Mouse (Mus musculus): ENCODE data around the gene Isca2. TPM values are rescaled to one million over a fixed set of nuclear protein-coding genes. Genes with fewer than 3 reads are reported as not detected.

Gene Isca2
- 83.0 and 86.3 TPM in 2 replicates for polyA plus RNA-seq (2012; rRNA removed)

DNA sequence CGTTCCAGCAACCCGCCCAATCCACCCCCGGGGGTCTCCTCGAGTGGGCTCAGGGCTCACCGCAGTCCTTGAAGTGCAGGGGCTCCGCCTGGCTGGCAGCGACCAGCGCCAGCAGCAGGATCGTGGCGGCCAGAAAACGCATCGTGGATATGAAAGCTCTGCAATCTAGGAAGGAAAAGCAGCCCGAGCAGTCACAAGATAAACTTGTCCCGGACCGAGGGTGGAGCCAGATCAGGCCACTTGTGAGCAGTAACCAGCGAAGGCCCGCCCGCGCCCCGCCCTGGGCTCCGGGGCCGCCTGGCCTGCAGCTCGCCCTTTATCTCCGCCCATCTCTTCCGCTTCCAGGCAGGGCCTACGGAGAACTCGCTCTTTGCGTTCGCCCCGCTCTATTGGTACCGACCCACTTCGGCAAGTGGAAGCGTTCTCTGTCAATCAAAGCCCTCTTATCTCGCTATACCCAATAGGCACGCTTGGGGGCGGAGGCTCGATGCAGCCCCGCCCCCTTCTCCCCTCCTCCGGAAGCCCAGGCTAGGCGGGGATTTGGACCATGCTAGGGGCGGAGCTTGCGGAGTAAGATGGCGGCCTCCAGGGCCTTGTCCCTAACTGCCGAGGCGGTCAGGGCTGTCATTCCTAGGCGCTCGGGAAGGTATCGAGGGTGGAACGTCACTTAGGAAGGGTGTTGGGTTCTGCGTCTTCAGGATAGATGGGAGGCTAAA is at the start of gene Isca2, which contains the start of gene Npc2:
Gene Isca2 (plus strand): TSS at position 526 of the 716 bp plus-strand sequence.
Gene Npc2 (minus strand): TSS at position 427 of the 716 bp plus-strand sequence.
- TF ChIP-seq POLR2A (IDR thresholded peaks at IDR 0.05; ENCODE audit: extremely low read depth, insufficient read depth, low read length) (peak; percentile 66), CTCF (IDR thresholded peaks at IDR 0.05; ENCODE audit: extremely low read depth, insufficient read depth, low read length) (no peak)
- Histone ChIP-seq H3K4me3 (ENCODE audit: insufficient read depth, low read length) (peak within 1 kb of the TSS; percentile 89), H3K4me1 (ENCODE audit: control insufficient read depth, insufficient read depth, low read length) (peaks cover 5% of the 10 kb centered on the region), H3K27ac (ENCODE audit: insufficient read depth, low read length) (peak within 1 kb of the TSS; percentile 40)

DNA sequence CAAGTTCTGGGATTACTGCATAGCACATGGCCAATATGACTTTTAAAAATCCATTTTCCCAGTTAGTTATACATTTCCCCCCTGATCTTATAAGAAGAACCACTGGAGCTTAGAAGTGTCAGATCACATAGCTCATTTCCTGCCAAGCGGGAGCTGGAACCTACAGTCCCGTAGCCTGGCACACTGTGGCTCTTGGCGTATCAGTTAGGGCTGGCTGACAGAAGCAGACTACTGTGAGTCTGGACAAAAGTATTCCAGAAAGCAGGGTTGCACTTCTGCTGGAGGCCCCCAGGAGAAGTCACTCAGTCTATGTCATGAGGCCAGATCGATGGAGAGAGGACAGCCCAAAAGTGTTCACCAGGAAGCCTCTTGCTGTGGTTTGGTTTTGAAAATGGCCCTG is 46.7 kb upstream of the Isca2 start:
- Histone ChIP-seq H3K4me1 (ENCODE audit: control insufficient read depth, insufficient read depth, low read length) (no peaks in the 10 kb centered on the region), H3K27ac (ENCODE audit: insufficient read depth, low read length) (no peak overlapping the region), H3K4me3 (ENCODE audit: insufficient read depth, low read length) (no peak overlapping the region)
- TF ChIP-seq POLR2A (IDR thresholded peaks at IDR 0.05; ENCODE audit: extremely low read depth, insufficient read depth, low read length) = no peak
- no peak for TF ChIP-seq CTCF (IDR thresholded peaks at IDR 0.05; ENCODE audit: extremely low read depth, insufficient read depth, low read length)

DNA sequence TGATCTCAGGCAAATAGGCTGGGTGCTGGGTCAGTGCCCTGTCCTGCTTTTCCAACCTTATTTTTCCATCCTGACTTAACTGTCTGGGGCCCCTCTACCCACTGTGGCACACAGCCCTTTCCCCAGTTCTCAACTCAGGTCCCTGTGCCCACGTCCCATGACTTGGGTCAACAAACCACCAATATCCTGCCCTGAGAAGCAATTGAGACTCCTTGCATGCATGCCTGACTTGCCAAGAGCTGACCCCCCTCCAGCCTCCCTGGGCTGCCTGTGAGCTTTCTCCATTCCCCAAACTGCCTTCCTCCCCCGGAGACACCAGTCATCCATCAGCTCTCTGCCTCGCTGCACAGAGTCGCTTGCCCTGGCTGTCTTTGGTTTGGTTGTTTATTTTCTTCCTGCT is 46.1 kb upstream of the Isca2 start:
- H3K27ac ChIP-seq (ENCODE audit: insufficient read depth, low read length) = no peak overlapping the region
- TF ChIP-seq CTCF (IDR thresholded peaks at IDR 0.05; ENCODE audit: extremely low read depth, insufficient read depth, low read length) (no peak), POLR2A (IDR thresholded peaks at IDR 0.05; ENCODE audit: extremely low read depth, insufficient read depth, low read length) (no peak)
- H3K4me3 ChIP-seq (ENCODE audit: insufficient read depth, low read length) = no peak overlapping the region
- no peaks in the 10 kb centered on the region for H3K4me1 ChIP-seq (ENCODE audit: control insufficient read depth, insufficient read depth, low read length)

DNA sequence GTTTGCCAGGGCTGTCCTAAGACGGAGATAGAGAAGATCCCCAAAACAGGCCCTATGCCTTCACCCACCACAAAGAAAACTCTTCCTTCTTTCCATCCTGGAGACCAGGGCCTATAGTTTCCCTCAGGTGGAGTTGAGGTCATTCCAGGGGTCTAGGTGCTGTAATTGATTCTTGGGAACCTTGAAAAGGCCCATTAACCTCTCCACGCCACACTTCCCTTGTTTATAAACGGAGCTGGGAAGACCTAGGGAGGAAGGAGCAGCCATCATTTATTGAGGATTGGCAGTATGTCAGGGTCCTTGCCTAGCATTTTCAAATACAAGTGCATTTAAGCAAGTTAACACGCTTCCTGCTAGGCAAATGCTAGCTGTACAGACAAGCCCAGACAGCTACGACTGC is 45.6 kb upstream of the Isca2 start:
- Histone ChIP-seq H3K4me3 (ENCODE audit: insufficient read depth, low read length) (no peak overlapping the region), H3K27ac (ENCODE audit: insufficient read depth, low read length) (no peak overlapping the region), H3K4me1 (ENCODE audit: control insufficient read depth, insufficient read depth, low read length) (no peaks in the 10 kb centered on the region)
- no peak for TF ChIP-seq CTCF (IDR thresholded peaks at IDR 0.05; ENCODE audit: extremely low read depth, insufficient read depth, low read length)
- TF ChIP-seq POLR2A (IDR thresholded peaks at IDR 0.05; ENCODE audit: extremely low read depth, insufficient read depth, low read length) = no peak

DNA sequence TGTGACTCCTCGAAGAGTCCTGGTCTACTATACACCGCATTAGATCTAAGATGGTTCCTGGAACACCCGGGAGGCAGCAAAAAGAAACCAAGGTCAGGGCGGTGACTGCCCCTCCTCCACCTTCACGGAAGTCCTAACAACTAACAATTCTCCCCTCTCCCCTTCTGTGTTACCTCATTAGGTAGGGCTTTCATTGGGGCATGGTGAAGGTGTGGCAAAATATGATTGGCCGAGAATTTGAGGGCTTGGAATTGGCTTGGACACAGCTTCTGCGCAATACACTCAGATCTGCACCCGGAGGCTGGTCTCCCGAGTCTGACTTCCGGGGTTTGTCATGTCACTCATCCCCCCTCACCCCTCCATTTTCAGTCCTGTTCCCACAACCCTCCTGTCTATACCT is 44.6 kb upstream of the Isca2 start:
- TF ChIP-seq POLR2A (IDR thresholded peaks at IDR 0.05; ENCODE audit: extremely low read depth, insufficient read depth, low read length) = no peak
- no peak for TF ChIP-seq CTCF (IDR thresholded peaks at IDR 0.05; ENCODE audit: extremely low read depth, insufficient read depth, low read length)
- no peak overlapping the region for H3K4me3 ChIP-seq (ENCODE audit: insufficient read depth, low read length)

DNA sequence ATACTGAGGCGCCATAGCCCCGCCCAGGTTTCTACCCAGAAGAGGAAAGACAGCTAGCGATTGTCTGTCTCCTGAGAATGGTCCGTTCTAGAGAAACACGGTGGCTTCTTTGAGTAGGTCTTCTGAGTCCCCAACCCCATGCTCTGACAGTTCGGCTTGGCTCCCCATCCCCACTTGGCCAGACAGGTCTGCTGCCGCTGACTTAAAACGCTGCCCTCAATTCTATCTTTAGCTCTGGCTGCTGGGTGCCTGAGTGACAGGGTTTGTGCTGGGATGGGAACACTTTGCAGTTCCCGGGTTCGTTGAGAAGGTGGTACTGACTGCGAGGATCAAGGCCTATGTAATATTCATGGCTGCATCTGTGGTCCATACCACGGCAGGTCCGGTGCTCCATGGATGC is 39.7 kb upstream of the Isca2 start:
- H3K4me3 ChIP-seq (ENCODE audit: insufficient read depth, low read length) = no peak overlapping the region
- no peaks in the 10 kb centered on the region for H3K4me1 ChIP-seq (ENCODE audit: control insufficient read depth, insufficient read depth, low read length)
- H3K27ac ChIP-seq (ENCODE audit: insufficient read depth, low read length) = no peak overlapping the region
- TF ChIP-seq POLR2A (IDR thresholded peaks at IDR 0.05; ENCODE audit: extremely low read depth, insufficient read depth, low read length) (no peak), CTCF (IDR thresholded peaks at IDR 0.05; ENCODE audit: extremely low read depth, insufficient read depth, low read length) (no peak)

More for the DNA sequence above, 44.6 kb upstream of the Isca2 start:
- Histone ChIP-seq H3K27ac (ENCODE audit: insufficient read depth, low read length) (no peak overlapping the region), H3K4me1 (ENCODE audit: control insufficient read depth, insufficient read depth, low read length) (no peaks in the 10 kb centered on the region)

DNA sequence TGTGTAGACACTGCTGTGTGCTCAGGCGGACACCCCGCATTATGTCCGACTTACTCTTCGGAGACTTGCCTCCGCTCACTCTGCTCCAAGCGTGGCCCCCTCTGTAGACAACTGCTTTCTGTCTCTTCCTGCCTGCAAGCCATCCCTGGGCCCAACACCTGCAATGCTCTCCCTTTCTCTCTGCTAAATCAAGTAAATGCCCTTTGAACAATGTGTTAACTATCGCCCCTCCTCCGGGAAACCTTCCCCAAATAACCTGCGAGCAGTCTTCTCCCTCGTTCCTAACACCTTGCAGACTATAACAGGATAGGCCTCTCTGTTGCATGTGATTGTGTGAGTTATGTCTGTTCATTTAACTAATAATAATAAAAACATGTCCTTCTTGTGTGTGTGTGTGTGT is 29.6 kb upstream of the Isca2 start:
- H3K4me1 ChIP-seq (ENCODE audit: control insufficient read depth, insufficient read depth, low read length) = no peaks in the 10 kb centered on the region
- H3K4me3 ChIP-seq (ENCODE audit: insufficient read depth, low read length) = no peak overlapping the region
- TF ChIP-seq POLR2A (IDR thresholded peaks at IDR 0.05; ENCODE audit: extremely low read depth, insufficient read depth, low read length) (no peak), CTCF (IDR thresholded peaks at IDR 0.05; ENCODE audit: extremely low read depth, insufficient read depth, low read length) (no peak)
- no peak overlapping the region for H3K27ac ChIP-seq (ENCODE audit: insufficient read depth, low read length)

DNA sequence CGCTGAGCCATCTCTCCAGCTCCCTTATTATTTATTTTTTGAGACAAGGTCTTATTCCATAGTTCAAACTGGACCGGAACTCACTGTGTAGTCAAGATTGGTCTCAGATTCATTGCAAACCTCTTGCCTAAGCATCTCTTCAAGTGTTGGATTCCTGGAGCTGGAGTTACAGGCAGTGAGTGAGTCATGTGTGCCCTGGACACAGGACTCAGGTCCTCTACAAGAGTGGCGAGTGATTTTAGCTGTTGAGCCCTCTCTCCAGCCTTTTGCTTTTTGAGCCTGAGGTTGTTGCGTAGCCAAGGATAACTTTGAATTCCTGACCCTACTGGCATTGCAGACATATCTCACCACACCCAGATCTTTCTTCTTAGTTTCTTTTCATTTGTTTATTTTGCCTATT is 27.4 kb upstream of the Isca2 start:
- no peaks in the 10 kb centered on the region for H3K4me1 ChIP-seq (ENCODE audit: control insufficient read depth, insufficient read depth, low read length)
- TF ChIP-seq CTCF (IDR thresholded peaks at IDR 0.05; ENCODE audit: extremely low read depth, insufficient read depth, low read length) (no peak), POLR2A (IDR thresholded peaks at IDR 0.05; ENCODE audit: extremely low read depth, insufficient read depth, low read length) (no peak)
- H3K27ac ChIP-seq (ENCODE audit: insufficient read depth, low read length) = no peak overlapping the region
- no peak overlapping the region for H3K4me3 ChIP-seq (ENCODE audit: insufficient read depth, low read length)

DNA sequence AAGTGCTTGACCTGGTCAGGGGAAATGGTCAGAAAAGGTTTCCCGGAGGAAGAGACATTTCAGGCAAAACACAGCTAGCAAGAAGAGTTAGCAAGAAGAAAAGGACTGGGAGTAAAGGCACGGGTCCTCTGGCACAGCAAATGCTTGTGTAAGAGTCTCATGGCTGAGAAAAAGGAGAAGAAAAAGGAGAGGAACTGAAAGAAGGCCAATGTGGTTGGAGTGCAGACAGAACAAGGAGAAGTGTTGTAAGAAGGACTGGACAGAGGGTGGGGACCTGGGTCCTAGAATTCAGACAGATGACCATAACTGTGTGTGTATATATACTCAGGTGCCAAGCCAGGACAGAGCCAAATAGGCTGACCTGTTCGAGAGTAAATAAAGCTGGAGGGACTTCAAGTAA is 24.9 kb upstream of the Isca2 start:
- H3K4me1 ChIP-seq (ENCODE audit: control insufficient read depth, insufficient read depth, low read length) = no peaks in the 10 kb centered on the region
- no peak overlapping the region for H3K4me3 ChIP-seq (ENCODE audit: insufficient read depth, low read length)
- H3K27ac ChIP-seq (ENCODE audit: insufficient read depth, low read length) = no peak overlapping the region
- no peak for TF ChIP-seq POLR2A (IDR thresholded peaks at IDR 0.05; ENCODE audit: extremely low read depth, insufficient read depth, low read length)
- no peak for TF ChIP-seq CTCF (IDR thresholded peaks at IDR 0.05; ENCODE audit: extremely low read depth, insufficient read depth, low read length)

DNA sequence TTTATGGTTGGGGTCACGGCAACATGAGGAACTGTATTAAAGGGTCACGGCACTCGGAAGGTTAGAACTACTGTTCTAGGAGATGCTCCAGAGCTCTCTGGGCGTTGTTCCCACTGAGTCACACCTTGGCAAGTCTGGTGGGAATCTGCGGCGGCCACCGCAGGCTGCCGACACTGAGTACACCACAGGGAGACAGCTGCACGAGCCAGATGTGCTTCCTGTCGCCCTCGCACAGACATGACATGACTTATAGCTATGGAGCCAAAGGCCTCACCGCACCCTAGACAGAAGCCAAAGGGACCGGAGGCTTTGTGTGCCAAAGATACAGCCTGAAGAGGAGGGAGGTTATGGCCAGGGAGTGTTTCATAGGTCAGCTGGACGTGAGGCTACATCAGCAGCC is 22.4 kb upstream of the Isca2 start:
- Histone ChIP-seq H3K27ac (ENCODE audit: insufficient read depth, low read length) (no peak overlapping the region), H3K4me3 (ENCODE audit: insufficient read depth, low read length) (no peak overlapping the region), H3K4me1 (ENCODE audit: control insufficient read depth, insufficient read depth, low read length) (no peaks in the 10 kb centered on the region)
- TF ChIP-seq CTCF (IDR thresholded peaks at IDR 0.05; ENCODE audit: extremely low read depth, insufficient read depth, low read length) = no peak
- TF ChIP-seq POLR2A (IDR thresholded peaks at IDR 0.05; ENCODE audit: extremely low read depth, insufficient read depth, low read length) = no peak
